Mouse (Mus musculus): ENCODE results near the gene Rbp7.

GRCm38 (mm10) chr4:149477078-149477477 is 22.3 kb upstream of the Rbp7 start, which contains the start of gene Tmem274:
- TF ChIP-seq CTCF (IDR thresholded peaks at IDR 0.05; ENCODE audit: low read depth, low read length) (no peak), POLR2A (IDR thresholded peaks at IDR 0.05; ENCODE audit: extremely low read depth, insufficient read depth, low read length) (no peak)

All from liver, adult 2 months (tissue).